Mouse (Mus musculus): ENCODE measurements around the gene Dcst1.

Dcst1 gene

GRCm38 (mm10) chr3:89388134-89388881 is 23.3 kb upstream of the Dcst1 start:
- DNase-seq = peak; percentile 76

- DNase-seq = peak; percentile 71
These were observed 22.6 kb upstream of the Dcst1 start for GRCm38 (mm10) chr3:89387632-89388031.

- DNase-seq = peak; percentile 63
These were observed 21.7 kb upstream of the Dcst1 start for GRCm38 (mm10) chr3:89386438-89387420.

GRCm38 (mm10) chr3:89385451-89385850 is 20.4 kb upstream of the Dcst1 start:
- DNase-seq = no peak

GRCm38 (mm10) chr3:89384331-89385076 is 19.5 kb upstream of the Dcst1 start:
- no peak for DNase-seq

GRCm38 (mm10) chr3:89383651-89384255 is 18.7 kb upstream of the Dcst1 start:
- DNase-seq = peak; percentile 50

GRCm38 (mm10) chr3:89382950-89383349 is 17.9 kb upstream of the Dcst1 start:
- DNase-seq = no peak

GRCm38 (mm10) chr3:89382033-89382882 is 17.2 kb upstream of the Dcst1 start:
- DNase-seq = no peak

- no peak for DNase-seq
These were observed 16.2 kb upstream of the Dcst1 start for GRCm38 (mm10) chr3:89381233-89381632.

GRCm38 (mm10) chr3:89380711-89381110 is 15.7 kb upstream of the Dcst1 start:
- no peak for DNase-seq

GRCm38 (mm10) chr3:89380291-89380690 is 15.2 kb upstream of the Dcst1 start:
- DNase-seq = no peak

GRCm38 (mm10) chr3:89379388-89380131 is 14.5 kb upstream of the Dcst1 start:
- DNase-seq = peak; percentile 41

GRCm38 (mm10) chr3:89378394-89379067 is 13.5 kb upstream of the Dcst1 start:
- peak; percentile 66 for DNase-seq

- DNase-seq = peak; percentile 43
These were observed 12.8 kb upstream of the Dcst1 start for GRCm38 (mm10) chr3:89377831-89378230.

GRCm38 (mm10) chr3:89373581-89374231 is 8.7 kb upstream of the Dcst1 start:
- no peak for DNase-seq

GRCm38 (mm10) chr3:89367338-89367737 is 2.3 kb upstream of the Dcst1 start:
- no peak for DNase-seq

- DNase-seq = no peak
These were observed 697 bp upstream of the Dcst1 start for GRCm38 (mm10) chr3:89365486-89366414.

GRCm38 (mm10) chr3:89364631-89365030 is 422 bp downstream of the Dcst1 start:
- no peak for DNase-seq

GRCm38 (mm10) chr3:89361675-89362074 is 3.4 kb downstream of the Dcst1 start, which contains the start of gene Dcst2:
Gene Dcst2 (plus strand): TSS chr3:89361975.
- DNase-seq = no peak

All from cerebellum, adult 9-11 months (tissue).